Mouse (Mus musculus): ENCODE results near the gene Apol7b.
"Not testable (repeated sequence)": the region's sequence is repeated elsewhere in the genome, so short reads cannot be mapped to it uniquely, and the experiment has no call there.

DNA sequence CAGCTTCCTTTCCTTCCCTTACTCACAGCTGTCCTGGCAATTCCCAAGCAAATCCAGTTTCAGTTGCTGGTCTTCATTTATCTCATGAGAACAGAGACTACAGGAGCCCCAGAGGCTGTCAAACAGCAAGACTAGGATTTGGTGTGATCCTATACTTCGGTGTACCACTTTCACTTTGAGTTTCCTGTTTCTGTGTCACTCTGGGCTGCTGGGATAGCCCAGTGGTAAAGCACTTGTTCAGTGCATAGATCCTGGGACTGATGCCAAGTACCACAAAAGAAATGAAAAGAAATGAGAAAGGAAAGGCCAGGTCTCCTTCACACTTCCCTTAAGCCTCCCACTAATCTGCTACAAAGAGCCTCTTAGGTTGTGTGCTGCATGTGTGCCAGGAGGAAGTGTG lies 47.4 kb upstream of the Apol7b start:
- TF ChIP-seq POLR2A (IDR thresholded peaks at IDR 0.05; ENCODE audit: control insufficient read depth, low read depth, low read length); CTCF (IDR thresholded peaks at IDR 0.05; ENCODE audit: control insufficient read depth, insufficient read depth, insufficient replicate concordance, low read depth, low read length): not testable (repeated sequence)

Data from testis, adult 2 months (tissue).